8 mouse cellular contexts compared by ENCODE assay signal in the genomic region with DNA sequence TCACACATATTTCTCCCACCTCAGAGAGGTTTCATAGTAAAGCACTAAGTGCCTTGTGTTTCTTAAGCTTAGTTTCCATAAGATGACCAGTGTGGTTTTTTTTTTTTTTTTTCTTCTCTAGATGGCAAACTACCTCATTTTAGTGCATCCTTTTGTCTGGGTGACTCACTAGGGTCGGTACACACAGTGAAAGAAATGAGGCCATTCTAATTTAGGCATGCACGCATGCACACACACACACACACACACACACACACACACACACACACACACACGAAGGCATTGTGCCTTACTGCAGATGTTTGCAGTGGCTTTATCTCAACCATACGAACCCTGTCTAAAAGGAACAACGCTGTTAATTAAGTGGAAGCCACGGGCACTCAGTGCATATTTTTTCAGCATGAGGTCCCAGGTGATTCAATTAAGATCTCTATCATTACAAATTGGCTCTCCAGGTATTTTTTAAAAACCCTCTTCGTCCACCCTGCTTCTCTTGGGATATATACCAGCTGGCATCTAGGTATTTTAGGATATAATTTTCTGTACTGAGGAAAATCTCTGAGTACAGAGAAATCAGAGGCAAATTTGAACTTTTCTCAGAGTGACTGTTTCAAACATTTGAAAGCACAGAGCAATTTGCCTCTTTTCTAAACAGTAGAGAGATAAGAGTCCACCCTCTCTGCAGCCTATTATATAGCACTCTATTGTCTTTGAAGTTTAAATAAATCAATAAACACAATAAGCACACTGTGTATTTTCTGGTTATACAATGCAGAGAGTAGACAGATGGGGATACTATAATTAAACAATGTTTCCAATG. TPM values are rescaled to one million over a fixed set of nuclear protein-coding genes. Genes with fewer than 3 reads are reported as not detected.
DNase-seq lines count a peak whose midpoint lies in the region; ATAC-seq and TF ChIP-seq lines count a peak whose summit lies in the region.

No protein-coding gene starts in this region.

- no peaks in the 10 kb centered on the region for H3K27me3 ChIP-seq in hindbrain, embryonic 12.5 days
- H3K27me3 ChIP-seq in hindbrain, embryonic 11.5 days (ENCODE audit: control insufficient read depth, insufficient read depth, low read length) = no peaks in the 10 kb centered on the region
- no peaks in the 10 kb centered on the region for H3K27me3 ChIP-seq in C2C12 (ENCODE audit: control insufficient read depth, insufficient read depth, insufficient read length)
- H3K27me3 ChIP-seq in midbrain, embryonic 14.5 days (ENCODE audit: control insufficient read depth, insufficient read depth, low read length) = no peaks in the 10 kb centered on the region
- H3K27me3 ChIP-seq in kidney, adult 2 months (replicated peaks; ENCODE audit: control insufficient read depth, insufficient read depth, low read length) = no peaks in the 10 kb centered on the region

- no peak overlapping the region for H3ac ChIP-seq in C2C12 (ENCODE audit: control insufficient read depth, insufficient read length, low read depth)

- WGBS in hindbrain, embryonic 12.5 days = 31% methylated on average over 7 of the region's 7 CpGs
- WGBS in hindbrain, embryonic 11.5 days = 49% methylated on average over 7 of the region's 7 CpGs
- 30% methylated on average over 7 of the region's 7 CpGs for WGBS in midbrain, embryonic 14.5 days
- WGBS in kidney, adult 2 months = 55% methylated on average over 7 of the region's 7 CpGs

- ATAC-seq in hindbrain, embryonic 12.5 days (ENCODE audit: low FRiP score) = no peak
- no peak for ATAC-seq in hindbrain, embryonic 11.5 days (ENCODE audit: low FRiP score)
- no peak for ATAC-seq in midbrain, embryonic 14.5 days (ENCODE audit: low FRiP score, low TSS enrichment)

- no peak for TF ChIP-seq POLR2A in embryonic fibroblast, embryonic 13.5 days (IDR thresholded peaks at IDR 0.05; ENCODE audit: low read depth, low read length)
- no peak for TF ChIP-seq POLR2A in kidney, adult 2 months (IDR thresholded peaks at IDR 0.05; ENCODE audit: low read depth, low read length)

- peaks cover 15% of the 10 kb centered on the region for H3K4me1 ChIP-seq in hindbrain, embryonic 12.5 days
- no peaks in the 10 kb centered on the region for H3K4me1 ChIP-seq in hindbrain, embryonic 11.5 days (replicated peaks; ENCODE audit: control insufficient read depth, insufficient read depth, low read length)
- peaks cover 6% of the 10 kb centered on the region for H3K4me1 ChIP-seq in embryonic fibroblast, embryonic 13.5 days (ENCODE audit: control insufficient read depth, insufficient read depth, low read length)
- H3K4me1 ChIP-seq in midbrain, embryonic 14.5 days (ENCODE audit: control insufficient read depth, insufficient read depth, low read length) = peaks cover 5% of the 10 kb centered on the region
- peaks cover 3% of the 10 kb centered on the region; the same call in 1 of the 2 replicates for H3K4me1 ChIP-seq in kidney, adult 2 months (ENCODE audit: control insufficient read depth, insufficient read depth, low read length)

- peak overlapping the region; percentile 25; the same call in 1 of the 2 replicates for H3K27ac ChIP-seq in hindbrain, embryonic 12.5 days
- H3K27ac ChIP-seq in hindbrain, embryonic 11.5 days (ENCODE audit: low read depth, low read length) = no peak overlapping the region
- H3K27ac ChIP-seq in embryonic fibroblast, embryonic 13.5 days (ENCODE audit: insufficient read depth, low read length) = peak overlapping the region; percentile 70
- peak overlapping the region; percentile 1 for H3K27ac ChIP-seq in midbrain, embryonic 14.5 days (replicated peaks; ENCODE audit: low read depth, low read length)
- no peak overlapping the region for H3K27ac ChIP-seq in kidney, adult 2 months (ENCODE audit: insufficient read depth, low read depth, low read length)

- no peaks in the 10 kb centered on the region for H3K79me3 ChIP-seq in C2C12 (ENCODE audit: low read depth)

- DNase-seq in hindbrain, embryonic 11.5 days (ENCODE audit: low spot score) = no peak
- peak; percentile 52 for DNase-seq in midbrain, embryonic 14.5 days
- DNase-seq in kidney, adult 2 months = no peak
- DNase-seq in layer of hippocampus, adult 8-10 months (ENCODE audit: low spot score in 2 of 2) = no peak
- no peak for DNase-seq in layer of hippocampus, postnatal 25 days (ENCODE audit: extremely low spot score in 1 of 2, low spot score in 1 of 2)

- no peak for TF ChIP-seq CTCF in C2C12 (IDR thresholded peaks at IDR 0.05; ENCODE audit: control insufficient read depth, insufficient read depth, insufficient read length)
- TF ChIP-seq CTCF in embryonic fibroblast, embryonic 13.5 days (IDR thresholded peaks at IDR 0.05; ENCODE audit: borderline replicate concordance, insufficient read depth, low read length) = no peak
- no peak for TF ChIP-seq CTCF in kidney, adult 2 months (conservative IDR thresholded peaks at IDR 0.05; ENCODE audit: insufficient read depth, insufficient read length, low read depth, low read length)

- no peaks in the 10 kb centered on the region for H3K36me3 ChIP-seq in hindbrain, embryonic 12.5 days
- no peaks in the 10 kb centered on the region for H3K36me3 ChIP-seq in hindbrain, embryonic 11.5 days (ENCODE audit: control insufficient read depth, insufficient read depth, low read length)
- H3K36me3 ChIP-seq in C2C12 (ENCODE audit: control insufficient read depth, insufficient read depth) = no peaks in the 10 kb centered on the region
- no peaks in the 10 kb centered on the region for H3K36me3 ChIP-seq in midbrain, embryonic 14.5 days (ENCODE audit: control insufficient read depth, insufficient read depth, low read length)
- no peaks in the 10 kb centered on the region for H3K36me3 ChIP-seq in kidney, adult 2 months (ENCODE audit: control insufficient read depth, insufficient read depth, low read length)

- H3K9me3 ChIP-seq in hindbrain, embryonic 12.5 days (replicated peaks) = no peaks in the 10 kb centered on the region
- H3K9me3 ChIP-seq in hindbrain, embryonic 11.5 days (ENCODE audit: control insufficient read depth, low read length) = no peaks in the 10 kb centered on the region
- no peaks in the 10 kb centered on the region for H3K9me3 ChIP-seq in midbrain, embryonic 14.5 days (ENCODE audit: control insufficient read depth, low read length)

- no peak overlapping the region for H3K9ac ChIP-seq in hindbrain, embryonic 12.5 days
- no peak overlapping the region for H3K9ac ChIP-seq in hindbrain, embryonic 11.5 days (ENCODE audit: low read depth, low read length)
- no peak overlapping the region for H3K9ac ChIP-seq in midbrain, embryonic 14.5 days (replicated peaks; ENCODE audit: low read length)

- no peaks in the 10 kb centered on the region for H3K79me2 ChIP-seq in C2C12 (ENCODE audit: control insufficient read depth, insufficient read depth)

- no peak overlapping the region for H3K4me3 ChIP-seq in hindbrain, embryonic 12.5 days
- H3K4me3 ChIP-seq in hindbrain, embryonic 11.5 days (ENCODE audit: low read depth, low read length) = no peak overlapping the region
- H3K4me3 ChIP-seq in C2C12 (ENCODE audit: insufficient read depth, poor library complexity, severe bottlenecking) = no peak overlapping the region
- H3K4me3 ChIP-seq in embryonic fibroblast, embryonic 13.5 days (ENCODE audit: insufficient read depth, low read length) = no peak overlapping the region
- H3K4me3 ChIP-seq in midbrain, embryonic 14.5 days (replicated peaks; ENCODE audit: low read depth, low read length) = no peak overlapping the region
- no peak overlapping the region for H3K4me3 ChIP-seq in kidney, adult 2 months (ENCODE audit: insufficient read depth, low read depth, low read length)

- H3K4me2 ChIP-seq in hindbrain, embryonic 12.5 days (replicated peaks) = no peak overlapping the region
- H3K4me2 ChIP-seq in hindbrain, embryonic 11.5 days (replicated peaks; ENCODE audit: low read depth, low read length) = no peak overlapping the region
- H3K4me2 ChIP-seq in midbrain, embryonic 14.5 days (ENCODE audit: low read length) = no peak overlapping the region

TF ChIP-seq in C2C12, 6 proteins besides CTCF, POLR2A, EP300 and RAD21:
- TF ChIP-seq MAX (IDR thresholded peaks at IDR 0.05) = peak; percentile 19
- no peak for TF ChIP-seq MYOD1 (IDR thresholded peaks at IDR 0.05; ENCODE audit: control insufficient read depth, insufficient read length, low read depth)

RNA-seq across cellular contexts. Expression of gene Dhx40, which starts 44.4 kb away (rescaled TPM):
- polyA plus RNA-seq in hindbrain, embryonic 12.5 days (2016; fragmentation: Nextera tagmentation; extraction: Ambion mirVana) = 38.7 and 39.0 TPM in 2 replicates
- 52.6 and 52.7 TPM in 2 replicates for polyA plus RNA-seq in hindbrain, embryonic 11.5 days (2014; fragmentation: Nextera tagmentation; extraction: Ambion mirVana)
- 6.3 TPM for polyA plus RNA-seq in C2C12 (2012; fragmentation: generic; extraction: Trizol)
- polyA plus RNA-seq in embryonic fibroblast, embryonic 13.5 days (2011; ENCODE audit: insufficient read length, low read depth, missing spikeins) = 33.7 and 38.9 TPM in 2 replicates
- 18.9 and 31.6 TPM in 2 replicates for polyA plus RNA-seq in midbrain, embryonic 14.5 days (2014; fragmentation: Nextera tagmentation; extraction: Ambion mirVana)
- polyA plus RNA-seq in kidney, adult 2 months (2012; rRNA removed) = 6.5 and 10.0 TPM in 2 replicates
- 10 to 100 TPM; 25.2 to 34.7 (median 29.0) TPM for total RNA-seq in layer of hippocampus, adult 8-10 months (2022)
- total RNA-seq in layer of hippocampus, postnatal 25 days (2021) = 10 to 100 TPM; 29.2 to 33.9 TPM

Comparison
In these comparisons a context has a peak if more than half of its experiments do, and no peak if none do; other contexts are left out.
1. H3K27ac ChIP-seq: peak in hindbrain, embryonic 12.5 days (single experiment), embryonic fibroblast, embryonic 13.5 days (single experiment) and midbrain, embryonic 14.5 days (single experiment); none in hindbrain, embryonic 11.5 days (single experiment) and kidney, adult 2 months (single experiment).